Mouse (Mus musculus): ENCODE measurements around the gene Il4i1. TPM values are rescaled to one million over a fixed set of nuclear protein-coding genes. Genes with fewer than 3 reads are reported as not detected.

The Il4i1 gene
- 1 to 10 TPM; 2.3 to 2.6 TPM for total RNA-seq (2021)
- long read RNA-seq, experiment 1, partial matches to known transcripts: 0 of 7 reads
- long read RNA-seq, experiment 1, other reads (novel, unspliced or antisense): 7 of 7 reads
- long read RNA-seq, experiment 2, partial matches to known transcripts: 2 of 8 reads
- long read RNA-seq, experiment 2, other reads (novel, unspliced or antisense): 5 of 8 reads

DNA sequence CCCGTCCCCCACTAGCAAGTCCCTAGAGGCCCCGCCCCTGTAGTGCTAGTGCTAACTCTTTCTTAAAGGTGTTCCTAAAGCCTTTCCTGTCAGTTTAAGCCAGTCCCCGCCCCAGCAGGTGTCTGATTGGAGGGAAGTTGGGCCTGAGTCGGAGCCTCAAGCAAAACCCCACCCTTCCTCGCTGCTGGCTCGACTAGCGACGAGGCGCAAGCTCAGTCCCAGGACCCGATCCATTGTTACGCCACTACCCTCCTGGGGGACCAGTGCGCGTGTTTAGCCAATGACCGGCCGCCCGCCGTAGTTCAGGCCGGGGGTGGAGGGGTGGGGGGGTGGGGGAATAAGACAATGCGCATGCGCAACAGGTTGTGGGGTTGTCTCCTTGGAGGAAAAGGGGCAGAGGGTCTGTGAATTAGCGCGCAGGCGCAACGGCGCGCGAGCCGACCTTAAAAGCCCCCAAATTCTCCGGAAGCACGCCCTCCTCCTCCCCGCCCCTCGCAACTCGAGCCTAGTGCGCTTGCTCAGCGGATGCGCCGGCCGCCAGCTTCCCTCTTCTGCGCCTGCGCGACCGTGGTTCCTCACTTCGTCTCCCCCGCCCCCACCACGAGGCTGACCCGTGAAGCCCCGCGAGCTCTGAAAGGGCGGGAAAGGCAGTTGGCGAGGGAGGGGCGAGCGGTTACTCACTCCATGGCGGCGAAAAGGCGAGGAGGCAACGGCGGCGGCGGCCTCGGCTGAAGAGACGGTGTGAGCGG lies at the start of gene Il4i1, which contains the start of gene Nup62:
Il4i1 (plus strand) TSS at position 667 of the 749 bp plus-strand sequence.
Nup62 (plus strand) TSS at position 368 of the 749 bp plus-strand sequence.
- peak; percentile 99 for DNase-seq
- intact Hi-C loops (cut with DNase I; ENCODE audit: low total_unique reads): loop anchor here (10.0 kb wide), 1 partner anchor 51 kb away; no protein-coding TSS in a partner anchor

DNA sequence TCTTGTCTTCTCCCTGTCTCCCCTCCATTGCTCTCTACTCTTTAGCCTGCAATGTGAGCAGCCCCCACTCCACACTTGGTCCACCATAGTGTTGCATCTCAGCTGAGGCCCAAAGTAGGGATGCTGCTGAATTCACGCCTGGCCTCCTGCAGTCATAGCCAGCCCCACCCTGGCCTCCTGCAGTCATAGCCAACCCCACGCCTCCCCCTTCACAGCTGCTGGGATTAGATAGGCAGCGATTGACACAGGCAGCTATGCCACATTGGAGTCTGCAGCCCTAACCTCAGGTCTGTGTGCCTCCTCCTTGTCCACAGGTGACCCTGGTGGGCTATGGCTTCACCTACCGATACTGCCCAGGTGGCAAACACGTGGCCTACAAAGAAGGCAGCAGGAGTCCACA lies 48.1 kb upstream of the Il4i1 start:
- intact Hi-C loops (cut with DNase I; ENCODE audit: low total_unique reads): loop anchor here (10.0 kb wide), 1 partner anchor 47 kb away; the partner anchor contains the start of genes Atf5, Il4i1 and Nup62
- no peak for DNase-seq

- DNase-seq: peak; percentile 64
- intact Hi-C loops (cut with DNase I; ENCODE audit: low total_unique reads): no loop called here
Measured at GRCm38 (mm10) chr7:44770046-44770578, 46.1 kb upstream of the Il4i1 start.

DNA sequence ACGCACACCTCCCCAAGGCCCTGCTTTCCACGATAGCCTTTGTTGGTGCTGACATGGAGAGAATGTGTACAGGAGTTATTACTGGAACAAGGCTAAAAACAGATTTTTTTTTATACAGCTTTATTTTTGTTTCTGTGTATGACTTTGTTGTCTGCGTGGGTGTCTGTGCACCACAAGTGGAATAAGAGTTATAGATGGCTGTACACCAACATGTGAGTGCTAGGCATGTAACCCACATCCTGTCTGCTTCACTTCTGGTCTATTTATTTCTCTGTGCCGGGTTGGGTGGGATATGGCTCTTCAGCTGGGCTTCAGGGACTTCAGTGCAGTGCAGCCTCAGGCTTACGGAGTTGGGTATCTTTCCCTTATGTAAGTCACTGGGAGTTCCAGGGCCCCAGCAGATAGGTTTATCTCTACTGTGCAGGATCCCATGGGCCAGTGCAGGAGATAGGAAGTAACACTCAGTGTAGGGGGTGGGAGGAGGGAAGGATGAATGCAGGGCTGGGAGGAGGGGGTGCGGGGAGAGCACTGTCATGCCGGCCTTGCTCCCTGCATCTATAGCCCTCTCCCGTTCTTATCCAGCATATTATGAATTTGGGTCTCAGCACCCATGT lies 43.5 kb upstream of the Il4i1 start:
- intact Hi-C loops (cut with DNase I; ENCODE audit: low total_unique reads): no loop called here
- no peak for DNase-seq

DNA sequence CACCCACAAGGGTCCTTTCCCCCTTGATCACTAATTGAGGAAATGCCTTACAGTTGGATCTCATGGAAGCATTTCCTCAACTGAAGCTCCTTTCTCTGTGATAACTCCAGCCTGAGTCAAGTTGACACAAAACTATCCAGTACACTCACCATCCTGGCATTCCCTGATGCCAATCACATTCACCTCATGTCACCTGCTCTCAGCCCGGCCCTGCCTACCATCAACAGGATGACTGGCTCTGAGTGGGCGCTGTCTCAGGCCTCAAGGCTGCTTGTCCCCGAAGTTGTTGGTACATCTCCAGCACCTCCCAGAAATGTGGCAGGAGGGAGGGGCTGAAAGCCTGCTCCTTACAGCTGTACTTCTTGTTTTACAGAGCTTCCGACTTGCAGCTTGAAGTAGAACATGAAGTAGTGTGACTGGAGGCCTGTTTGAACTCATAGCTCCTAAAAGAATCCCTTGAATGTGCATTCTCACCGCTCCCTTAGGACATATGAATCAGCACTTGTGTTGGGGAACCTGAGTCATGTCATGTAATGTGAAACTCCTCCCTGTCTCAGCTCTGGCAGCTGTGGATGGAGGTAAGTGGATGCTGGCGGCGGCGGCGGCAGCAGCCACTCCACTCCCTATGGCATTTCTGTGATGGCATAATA lies 39.2 kb upstream of the Il4i1 start:
- intact Hi-C loops (cut with DNase I; ENCODE audit: low total_unique reads): no loop called here
- no peak for DNase-seq

GRCm38 (mm10) chr7:44780101-44780500 lies 36.1 kb upstream of the Il4i1 start:
- intact Hi-C loops (cut with DNase I; ENCODE audit: low total_unique reads): no loop called here
- DNase-seq: no peak

DNA sequence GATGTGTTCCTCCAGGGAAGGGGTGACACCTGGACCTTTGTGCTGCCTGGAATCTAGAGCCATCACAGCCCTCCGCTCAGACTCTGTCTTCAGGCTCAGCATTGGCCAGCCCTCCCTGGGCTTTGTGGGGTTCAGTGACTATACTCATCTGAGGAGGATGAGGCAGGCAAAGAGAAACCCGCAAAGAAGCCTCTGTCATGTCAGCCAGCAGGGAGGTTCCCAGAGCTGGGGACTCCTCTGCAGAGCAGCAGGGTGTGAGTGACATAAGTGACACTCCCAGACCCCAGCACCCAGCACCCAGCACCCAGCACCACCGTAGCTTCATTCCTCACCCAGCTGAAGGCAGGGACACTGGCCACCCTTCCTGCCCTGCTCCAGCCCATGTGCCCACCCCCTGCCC lies 26.7 kb upstream of the Il4i1 start:
- no peak for DNase-seq
- intact Hi-C loops (cut with DNase I; ENCODE audit: low total_unique reads): no loop called here

DNA sequence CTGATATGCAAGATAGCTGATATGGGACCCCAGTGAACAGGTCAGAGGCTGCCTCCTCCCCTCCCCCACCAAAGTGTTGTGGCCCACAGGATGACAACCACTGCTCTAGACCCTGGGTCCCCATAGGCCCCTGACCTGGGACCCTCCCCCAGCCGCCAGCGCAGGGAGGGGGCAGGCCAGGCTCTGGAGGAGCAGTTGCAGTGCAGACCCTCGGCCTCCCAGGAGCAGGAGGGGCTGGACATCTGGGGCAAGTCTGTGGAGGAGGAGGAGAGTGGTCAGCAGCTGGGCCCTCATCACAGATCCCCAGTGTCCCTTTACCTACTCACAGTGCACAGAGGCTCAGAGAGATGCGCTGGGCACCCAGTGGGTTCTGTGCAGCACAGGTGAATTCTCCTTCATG lies 26.1 kb upstream of the Il4i1 start:
- intact Hi-C loops (cut with DNase I; ENCODE audit: low total_unique reads): no loop called here
- no peak for DNase-seq

GRCm38 (mm10) chr7:44792781-44793180 lies 23.4 kb upstream of the Il4i1 start:
- no peak for DNase-seq
- intact Hi-C loops (cut with DNase I; ENCODE audit: low total_unique reads): no loop called here

- no peak for DNase-seq
- intact Hi-C loops (cut with DNase I; ENCODE audit: low total_unique reads): no loop called here
Measured at GRCm38 (mm10) chr7:44808927-44809326, 7.3 kb upstream of the Il4i1 start.

DNA sequence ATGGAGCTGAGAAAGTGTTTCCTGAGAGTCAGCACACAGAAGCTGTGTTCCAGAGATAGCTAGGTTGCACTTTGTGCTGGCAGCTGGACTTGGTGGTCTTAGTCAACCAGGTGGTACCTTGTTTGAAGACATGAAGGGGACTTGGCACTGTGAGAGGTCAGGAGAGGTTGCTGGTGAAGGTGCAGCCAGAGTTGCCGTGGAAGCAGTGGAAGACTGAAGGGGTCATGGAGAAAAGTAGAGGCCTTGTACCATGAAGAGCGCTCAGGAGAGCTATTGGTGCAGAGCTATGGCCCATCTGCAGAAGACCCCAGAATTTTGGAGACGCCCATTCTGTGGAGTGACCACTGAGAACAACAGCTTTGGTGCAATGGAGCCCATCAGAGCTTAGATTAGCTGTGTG lies 6.7 kb upstream of the Il4i1 start:
- DNase-seq: no peak
- intact Hi-C loops (cut with DNase I; ENCODE audit: low total_unique reads): no loop called here

GRCm38 (mm10) chr7:44810365-44810764 lies 5.8 kb upstream of the Il4i1 start:
- intact Hi-C loops (cut with DNase I; ENCODE audit: low total_unique reads): loop anchor here (10.0 kb wide), 1 partner anchor 46 kb away; no protein-coding TSS in a partner anchor
- no peak for DNase-seq

DNA sequence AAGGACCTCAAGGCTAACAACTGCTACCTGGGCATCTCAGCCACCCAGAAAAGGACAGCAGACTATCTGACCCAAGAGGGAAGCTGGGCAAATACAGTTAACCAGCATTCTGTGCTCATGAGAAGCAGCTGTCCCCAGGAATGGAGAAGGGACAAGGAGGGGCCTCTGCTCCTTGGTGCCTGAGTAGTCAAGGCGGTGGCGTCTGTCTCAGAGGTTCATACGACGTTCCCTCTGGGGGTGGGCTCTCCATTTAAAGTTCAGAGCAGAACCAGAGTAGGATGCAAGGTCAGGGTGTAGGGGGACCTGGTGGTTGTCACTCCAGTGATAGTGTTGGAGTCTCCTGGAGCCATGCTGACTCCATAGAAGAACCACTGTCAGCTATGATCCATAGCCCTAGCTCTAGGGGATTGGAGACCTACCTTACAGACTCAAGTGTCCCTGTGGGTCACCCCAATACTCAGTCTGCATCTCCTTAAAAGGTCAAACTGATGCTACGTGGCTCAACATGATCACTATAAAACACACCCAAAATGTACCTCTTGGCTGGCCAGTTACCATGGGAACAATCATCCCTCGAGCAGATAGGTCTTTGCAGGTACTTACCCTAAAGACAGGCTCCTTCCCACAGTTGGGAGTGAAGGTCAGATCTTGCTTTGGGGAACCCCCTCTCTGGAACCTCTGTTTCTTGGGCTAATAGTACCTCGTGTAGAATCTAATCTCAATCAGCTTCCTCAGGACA lies 5.2 kb upstream of the Il4i1 start:
- intact Hi-C loops (cut with DNase I; ENCODE audit: low total_unique reads): loop anchor here (10.0 kb wide), 1 partner anchor 46 kb away; no protein-coding TSS in a partner anchor
- no peak for DNase-seq

- DNase-seq: no peak
- intact Hi-C loops (cut with DNase I; ENCODE audit: low total_unique reads): loop anchor here (10.0 kb wide), 1 partner anchor 48 kb away; no protein-coding TSS in a partner anchor
Measured at GRCm38 (mm10) chr7:44812651-44813325, 3.4 kb upstream of the Il4i1 start.

DNA sequence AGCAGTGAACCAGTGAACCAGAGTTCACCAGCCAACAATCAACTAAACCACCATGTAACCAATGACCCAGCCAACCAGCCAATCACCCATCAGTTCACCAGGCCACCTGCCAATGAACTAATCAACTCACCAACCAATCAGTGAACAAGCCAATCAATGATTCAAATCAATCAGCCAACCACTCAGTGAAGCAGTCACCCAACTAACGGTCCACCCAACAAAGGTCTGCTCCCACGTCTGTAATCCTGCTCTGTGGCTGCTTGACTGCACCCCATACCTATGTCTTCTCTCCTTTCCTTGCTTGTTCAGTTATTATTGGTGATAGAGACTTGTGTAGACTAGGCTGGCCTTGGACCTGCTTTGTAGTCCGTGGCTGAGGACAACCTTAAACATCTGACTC lies 2.2 kb upstream of the Il4i1 start:
- intact Hi-C loops (cut with DNase I; ENCODE audit: low total_unique reads): loop anchor here (10.0 kb wide), 1 partner anchor 49 kb away; no protein-coding TSS in a partner anchor
- no peak for DNase-seq

- no peak for DNase-seq
- intact Hi-C loops (cut with DNase I; ENCODE audit: low total_unique reads): loop anchor here (10.0 kb wide), 1 partner anchor 50 kb away; no protein-coding TSS in a partner anchor
Measured at GRCm38 (mm10) chr7:44814423-44814822, 1.8 kb upstream of the Il4i1 start.

- no peak for DNase-seq
- intact Hi-C loops (cut with DNase I; ENCODE audit: low total_unique reads): loop anchor here (10.0 kb wide), 1 partner anchor 50 kb away; no protein-coding TSS in a partner anchor
Measured at GRCm38 (mm10) chr7:44814952-44815553, 1.1 kb upstream of the Il4i1 start.
